Mouse (Mus musculus) lung, postnatal 25 days (tissue): ENCODE measurements around the gene Smagp.
A peak's percentile ranks its signal among the peaks of the same experiment; 100 is the strongest.

Source experiments
- DNase-seq: peaks from one replicate; pipeline ENCODE4 v3.0.0; 2022; ENCODE audit warnings: low spot score

Smagp gene

GRCm38 (mm10) chr15:100665411-100666218 is 28.9 kb upstream of the Smagp start:
- DNase-seq: no peak

GRCm38 (mm10) chr15:100664813-100665274 is 28.1 kb upstream of the Smagp start:
- DNase-seq: peak; percentile 78

- no peak for DNase-seq
Observed at GRCm38 (mm10) chr15:100660805-100661204, 24.1 kb upstream of the Smagp start.

GRCm38 (mm10) chr15:100660306-100660705 is 23.6 kb upstream of the Smagp start:
- no peak for DNase-seq

GRCm38 (mm10) chr15:100655201-100655600 is 18.5 kb upstream of the Smagp start:
- DNase-seq: no peak

GRCm38 (mm10) chr15:100654271-100654670 is 17.5 kb upstream of the Smagp start:
- no peak for DNase-seq

GRCm38 (mm10) chr15:100651610-100652009 is 14.9 kb upstream of the Smagp start:
- DNase-seq: no peak

GRCm38 (mm10) chr15:100650111-100650510 is 13.4 kb upstream of the Smagp start:
- DNase-seq: no peak

GRCm38 (mm10) chr15:100646161-100646560 is 9.4 kb upstream of the Smagp start:
- no peak for DNase-seq

GRCm38 (mm10) chr15:100642451-100642850 is 5.7 kb upstream of the Smagp start:
- no peak for DNase-seq

- DNase-seq: no peak
Observed at GRCm38 (mm10) chr15:100641226-100641810, 4.6 kb upstream of the Smagp start.

GRCm38 (mm10) chr15:100639972-100640750 is 3.4 kb upstream of the Smagp start:
- no peak for DNase-seq

- DNase-seq: peak; percentile 59
Observed at GRCm38 (mm10) chr15:100637661-100638060, 921 bp upstream of the Smagp start.

GRCm38 (mm10) chr15:100635851-100636645 is 692 bp downstream of the Smagp start:
- no peak for DNase-seq

GRCm38 (mm10) chr15:100635239-100635638 is 1.5 kb downstream of the Smagp start:
- no peak for DNase-seq

- no peak for DNase-seq
Observed at GRCm38 (mm10) chr15:100633341-100633740, 3.4 kb downstream of the Smagp start.

- DNase-seq: no peak
Observed at GRCm38 (mm10) chr15:100632323-100632722, 4.4 kb downstream of the Smagp start.

GRCm38 (mm10) chr15:100631454-100632170 is 5.1 kb downstream of the Smagp start:
- peak; percentile 23 for DNase-seq

GRCm38 (mm10) chr15:100630126-100630525 is 6.6 kb downstream of the Smagp start:
- no peak for DNase-seq

- peak; percentile 68 for DNase-seq
Observed at GRCm38 (mm10) chr15:100628797-100629196, 7.9 kb downstream of the Smagp start.

GRCm38 (mm10) chr15:100627774-100628370 is 8.9 kb downstream of the Smagp start:
- DNase-seq: no peak
